Mouse (Mus musculus): ENCODE results near the gene Snca. TPM values are rescaled to one million over a fixed set of nuclear protein-coding genes. Genes with fewer than 3 reads are reported as not detected.

Gene Snca
- total and polyA plus RNA-seq, 3 experiments: not detected

DNA sequence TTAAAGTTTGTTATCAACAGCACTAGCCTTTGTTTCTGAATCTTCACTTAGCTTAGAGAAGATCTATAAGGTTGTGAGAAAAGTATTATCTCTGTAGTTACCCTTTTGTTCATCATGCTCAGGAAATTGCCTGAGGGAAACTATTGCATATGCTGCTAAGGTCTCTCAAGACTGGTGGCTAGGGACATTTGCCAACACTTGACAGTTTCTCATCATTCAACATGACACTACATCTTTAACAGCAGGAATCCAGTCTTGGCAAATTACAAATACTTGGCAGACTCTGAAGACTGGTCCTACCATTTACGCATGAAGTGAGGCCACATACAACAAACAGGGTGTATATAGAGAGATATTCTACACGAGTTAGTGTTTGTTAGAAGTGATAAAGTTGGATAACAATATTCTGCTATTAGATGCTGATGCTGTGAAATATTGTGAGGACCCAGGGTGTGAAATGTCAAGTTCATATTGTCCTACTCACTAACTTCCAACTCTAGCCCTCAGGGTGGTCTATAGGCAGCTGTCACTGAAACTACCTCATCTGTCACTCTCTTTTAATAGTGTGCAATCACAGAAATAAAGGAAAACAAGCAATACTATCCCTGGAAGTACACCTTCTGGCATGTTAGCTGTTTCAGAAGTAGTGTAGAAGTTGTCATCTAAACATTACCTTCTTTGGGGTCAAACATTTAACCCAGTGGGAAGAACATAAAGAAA, 105.4 kb downstream of the Snca start:
- Histone ChIP-seq H3K4me3 (replicated peaks in 1 of 3; ENCODE audit: low read depth in 2 of 3, low read length in 2 of 3, poor library complexity in 1 of 3) (no peak overlapping the region), H3K27me3 (replicated peaks) (no peaks in the 10 kb centered on the region), H3K9ac (ENCODE audit: insufficient read depth, low read depth) (no peak overlapping the region), H3K4me2 (ENCODE audit: insufficient read depth, low read depth, poor library complexity, severe bottlenecking) (no peak overlapping the region), H3K36me3 (replicated peaks in 1 of 2; ENCODE audit: control insufficient read depth in 1 of 2, insufficient read depth in 1 of 2, low read length in 1 of 2) (no peaks in the 10 kb centered on the region), H3K4me1 (ENCODE audit: control insufficient read depth in 1 of 2, insufficient read depth in 2 of 2) (no peaks in the 10 kb centered on the region), H3K9me3 (replicated peaks; ENCODE audit: low read length) (peaks cover 21% of the 10 kb centered on the region), H3K27ac (ENCODE audit: insufficient read depth, low read depth) (no peak overlapping the region), H3K79me2 (replicated peaks; ENCODE audit: control insufficient read depth, extremely low read depth, insufficient read depth, poor library complexity, severe bottlenecking) (no peaks in the 10 kb centered on the region)
- DNase-seq (ENCODE audit: extremely low read depth): no peak
- in situ Hi-C loops (cut with MboI; ENCODE audit: low pct_ligation_motif_present, low pct_unique_long_range_greater_than_20kb, low sequenced_read_pairs): no loop called here
- TF ChIP-seq POLR2A (IDR thresholded peaks at IDR 0.05; ENCODE audit: low read depth, low read length) (no peak), EP300 (IDR thresholded peaks at IDR 0.05; ENCODE audit: low read length) (no peak), HCFC1 (IDR thresholded peaks at IDR 0.05; ENCODE audit: low read depth, low read length) (no peak), TBP (conservative IDR thresholded peaks at IDR 0.05; ENCODE audit: low read depth, low read length) (no peak), MEF2A (IDR thresholded peaks at IDR 0.05; ENCODE audit: borderline replicate concordance, low read depth, low read length) (no peak), ELF1 (IDR thresholded peaks at IDR 0.05; ENCODE audit: low read depth, low read length) (no peak), IRF4 (IDR thresholded peaks at IDR 0.05; ENCODE audit: low read depth, low read length) (no peak)
- dilution Hi-C loops (cut with MboI; ENCODE audit: extremely low pct_ligation_motif_present, extremely low pct_unique_long_range_greater_than_20kb, low sequenced_read_pairs): no loop called here

GRCm38 (mm10) chr6:60717566-60717965, 112.1 kb downstream of the Snca start:
- no peaks in the 10 kb centered on the region for H3K4me1 ChIP-seq (ENCODE audit: control insufficient read depth in 1 of 2, insufficient read depth in 2 of 2)
- H3K36me3 ChIP-seq (replicated peaks in 1 of 2; ENCODE audit: control insufficient read depth in 1 of 2, insufficient read depth in 1 of 2, low read length in 1 of 2): no peaks in the 10 kb centered on the region
- H3K79me2 ChIP-seq (replicated peaks; ENCODE audit: control insufficient read depth, extremely low read depth, insufficient read depth, poor library complexity, severe bottlenecking): no peaks in the 10 kb centered on the region
- no peak overlapping the region for H3K9ac ChIP-seq (ENCODE audit: insufficient read depth, low read depth)
- H3K4me3 ChIP-seq (replicated peaks in 1 of 3; ENCODE audit: low read depth in 2 of 3, low read length in 2 of 3, poor library complexity in 1 of 3): no peak overlapping the region
- in situ Hi-C loops (cut with MboI; ENCODE audit: low pct_ligation_motif_present, low pct_unique_long_range_greater_than_20kb, low sequenced_read_pairs): no loop called here
- TF ChIP-seq PAX5 (IDR thresholded peaks at IDR 0.05; ENCODE audit: low read length) (no peak), CHD2 (IDR thresholded peaks at IDR 0.05; ENCODE audit: low read length) (no peak), KAT2A (IDR thresholded peaks at IDR 0.05; ENCODE audit: insufficient replicate concordance, low read length) (no peak), MEF2A (IDR thresholded peaks at IDR 0.05; ENCODE audit: borderline replicate concordance, low read depth, low read length) (no peak), GABPA (IDR thresholded peaks at IDR 0.05; ENCODE audit: insufficient replicate concordance, low read depth, low read length) (no peak), NRF1 (IDR thresholded peaks at IDR 0.05; ENCODE audit: low read depth, low read length) (no peak), UBTF (IDR thresholded peaks at IDR 0.05; ENCODE audit: low read depth, low read length) (no peak), IRF4 (IDR thresholded peaks at IDR 0.05; ENCODE audit: low read depth, low read length) (no peak), USF2 (conservative IDR thresholded peaks at IDR 0.05; ENCODE audit: low read depth, low read length) (no peak), SMC3 (IDR thresholded peaks at IDR 0.05; ENCODE audit: low read depth, low read length) (no peak), E2F4 (IDR thresholded peaks at IDR 0.05; ENCODE audit: insufficient replicate concordance, low read depth, low read length) (no peak), ZC3H11A (IDR thresholded peaks at IDR 0.05; ENCODE audit: low read depth, low read length) (no peak), RAD21 (IDR thresholded peaks at IDR 0.05; ENCODE audit: low read depth, low read length) (no peak), ELF1 (IDR thresholded peaks at IDR 0.05; ENCODE audit: low read depth, low read length) (no peak)
- no peak overlapping the region for H3K4me2 ChIP-seq (ENCODE audit: insufficient read depth, low read depth, poor library complexity, severe bottlenecking)
- H3K9me3 ChIP-seq (replicated peaks; ENCODE audit: low read length): peaks cover 25% of the 10 kb centered on the region
- no peaks in the 10 kb centered on the region for H3K27me3 ChIP-seq (replicated peaks)
- no peak for DNase-seq (ENCODE audit: extremely low read depth)
- dilution Hi-C loops (cut with MboI; ENCODE audit: extremely low pct_ligation_motif_present, extremely low pct_unique_long_range_greater_than_20kb, low sequenced_read_pairs): no loop called here
- no peak overlapping the region for H3K27ac ChIP-seq (ENCODE audit: insufficient read depth, low read depth)

Measured in CH12.LX (cell line).